Mouse (Mus musculus) megakaryocyte, embryonic 14.5 days (primary cell): ENCODE measurements around the gene Gm38392. TPM values are rescaled to one million over a fixed set of nuclear protein-coding genes. Genes with fewer than 3 reads are reported as not detected.

Source experiments
- H3K27me3 ChIP-seq: replicated peaks from 2 replicates; pipeline ENCODE3; 2012; ENCODE audit warnings: inconsistent platforms
- H3K36me3 ChIP-seq: replicated peaks from 2 replicates; pipeline ENCODE3; 2012; ENCODE audit warnings: low read length, inconsistent platforms, mixed read lengths
- H3K4me1 ChIP-seq: 2 replicates; pipeline ENCODE4 v1.6.1; 2012; ENCODE audit warnings: inconsistent platforms
- H3K4me3 ChIP-seq: replicated peaks from 2 replicates; pipeline ENCODE3; 2012; ENCODE audit warnings: moderate library complexity, mild to moderate bottlenecking, inconsistent platforms
- H3K9me3 ChIP-seq: 2 replicates; pipeline ENCODE4 v1.6.1; 2012; ENCODE audit warnings: inconsistent platforms
- FLI1 ChIP-seq: IDR thresholded peaks from 2 replicates; pipeline ENCODE4 v1.6.1; 2012; ENCODE audit warnings: low read length, inconsistent platforms, mixed read lengths
- GATA1 ChIP-seq: IDR thresholded peaks from 3 replicates; pipeline ENCODE4 v1.6.1; 2012; ENCODE audit warnings: mixed read lengths, low read length, inconsistent platforms, borderline replicate concordance
- polyA plus RNA-seq: library from polyadenylated mRNA; stranded (reverse); fragments of >175 nt; gene quantifications from 2 replicates; pipeline ENCODE4 v1.2.3, GENCODE M21; 2012; ENCODE audit warnings: low replicate concordance; ENCODE audit not compliant: insufficient read depth

The Gm38392 gene
- polyA plus RNA-seq, 1 experiment = not detected

DNA sequence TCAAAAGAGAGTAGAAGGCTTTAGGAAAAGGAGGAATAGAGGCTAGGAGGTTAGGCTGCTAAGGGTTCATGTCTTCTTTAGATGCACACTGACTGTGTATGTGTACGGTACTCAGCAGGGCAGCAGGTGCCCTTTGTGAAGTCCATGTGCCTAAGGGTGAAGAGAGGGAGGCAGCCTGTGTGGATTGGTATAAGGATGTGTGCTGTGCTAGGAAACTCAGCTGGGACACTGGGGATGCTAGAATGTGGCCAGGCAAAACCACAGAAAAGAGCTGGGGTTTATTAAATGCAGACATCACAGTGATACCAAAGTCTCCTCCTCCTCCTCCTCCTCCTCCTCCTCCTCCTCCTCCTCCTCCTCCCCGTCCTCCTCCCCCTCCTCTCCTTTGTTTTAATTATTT, 69.3 kb downstream of the Gm38392 start:
- Histone ChIP-seq H3K4me1 (peaks cover 22% of the 10 kb centered on the region), H3K36me3 (no peaks in the 10 kb centered on the region), H3K27me3 (peaks cover 97% of the 10 kb centered on the region), H3K9me3 (peaks cover 8% of the 10 kb centered on the region; the same call in 1 of the 2 replicates), H3K4me3 (no peak overlapping the region)
- TF ChIP-seq GATA1 (no peak), FLI1 (no peak)

DNA sequence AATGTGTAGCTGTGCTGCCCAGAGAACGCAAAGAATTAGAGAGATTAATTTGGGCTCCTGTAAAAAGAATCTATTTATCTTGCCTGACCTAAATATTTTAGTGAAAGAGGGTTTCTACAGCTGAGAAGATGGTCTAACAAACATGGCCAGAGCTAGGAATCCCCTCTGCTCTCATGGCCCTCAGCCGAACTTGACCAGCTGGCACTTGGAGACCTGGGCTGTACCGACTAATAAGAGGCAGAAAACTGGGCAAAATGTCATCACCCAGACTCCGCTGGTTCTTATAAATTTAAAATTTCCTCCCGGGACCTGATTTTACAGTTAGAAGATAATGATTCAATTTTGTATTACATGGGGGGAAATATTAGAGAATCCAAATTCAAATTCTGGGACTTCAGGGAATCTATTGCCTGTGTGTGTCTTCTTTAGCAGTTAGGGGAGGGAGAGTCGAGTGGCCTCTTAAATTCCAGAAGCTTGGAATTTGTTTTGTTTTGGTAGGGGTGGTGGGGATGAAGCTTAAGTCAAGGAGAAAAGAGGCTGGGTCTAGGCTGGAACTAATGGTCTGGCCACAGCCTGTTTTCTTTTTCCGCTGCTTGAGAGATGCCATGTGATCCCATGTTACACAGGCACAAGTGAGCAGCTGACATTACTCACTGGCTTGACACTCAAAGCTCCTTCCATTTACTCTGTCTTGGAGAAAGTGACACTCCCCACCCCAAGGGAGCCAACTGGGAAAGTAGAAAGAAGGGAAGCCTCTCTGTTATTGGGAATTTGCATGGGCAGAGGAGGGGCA, 70.3 kb downstream of the Gm38392 start:
- Histone ChIP-seq H3K36me3 (no peaks in the 10 kb centered on the region), H3K27me3 (peaks cover 97% of the 10 kb centered on the region), H3K4me1 (peaks cover 22% of the 10 kb centered on the region), H3K4me3 (no peak overlapping the region), H3K9me3 (peaks cover 8% of the 10 kb centered on the region; the same call in 1 of the 2 replicates)
- TF ChIP-seq FLI1 (no peak), GATA1 (no peak)

DNA sequence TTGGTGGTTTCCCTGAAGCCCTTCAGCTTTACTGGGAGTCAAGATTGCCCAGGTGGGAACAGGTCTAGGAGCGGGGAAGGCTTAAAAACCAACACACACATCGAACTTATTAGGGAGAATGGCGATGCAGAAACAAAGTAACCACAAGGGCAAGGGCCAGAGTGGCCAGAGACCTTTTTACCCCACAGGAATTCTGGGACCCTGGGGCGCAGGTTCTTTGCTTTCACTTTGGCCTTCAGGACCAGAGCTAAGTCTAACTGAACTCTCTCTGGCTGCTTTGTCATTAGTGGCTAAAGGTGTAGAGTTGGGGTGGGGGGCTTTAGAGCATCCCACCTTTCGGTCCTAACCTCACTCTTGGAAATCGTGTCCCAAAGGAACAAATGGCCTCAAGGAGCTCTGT, 70.9 kb downstream of the Gm38392 start:
- Histone ChIP-seq H3K27me3 (peaks cover 97% of the 10 kb centered on the region), H3K36me3 (no peaks in the 10 kb centered on the region), H3K4me1 (peaks cover 22% of the 10 kb centered on the region), H3K4me3 (peak overlapping the region; percentile 89), H3K9me3 (peaks cover 8% of the 10 kb centered on the region; the same call in 1 of the 2 replicates)
- TF ChIP-seq FLI1 (no peak), GATA1 (no peak)

DNA sequence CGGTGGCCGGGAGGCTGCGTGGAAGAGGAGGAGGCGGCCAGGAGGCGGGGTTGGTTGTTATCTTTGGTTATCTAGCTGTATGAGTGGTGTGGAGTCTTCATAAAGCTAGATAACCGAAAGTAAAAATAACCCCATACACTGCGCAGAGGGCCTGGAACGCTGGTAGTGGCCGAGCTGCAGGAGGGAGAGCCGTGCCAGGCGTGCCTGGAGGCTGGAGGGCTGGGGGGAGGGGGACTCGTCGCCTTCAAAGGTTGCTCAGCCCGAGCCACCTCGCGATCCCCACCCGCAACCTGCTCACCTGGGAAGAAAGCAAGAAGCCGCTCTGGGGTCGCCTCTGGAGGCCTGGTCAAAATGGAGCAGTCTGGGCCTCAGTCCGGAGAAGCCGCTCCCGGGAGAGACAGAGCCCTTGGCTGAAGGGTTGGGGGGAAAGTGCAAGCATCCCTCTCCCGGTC, 71.4 kb downstream of the Gm38392 start:
- Histone ChIP-seq H3K4me3 (peak overlapping the region; percentile 89), H3K4me1 (peaks cover 22% of the 10 kb centered on the region), H3K9me3 (peaks cover 8% of the 10 kb centered on the region; the same call in 1 of the 2 replicates), H3K27me3 (peaks cover 97% of the 10 kb centered on the region), H3K36me3 (no peaks in the 10 kb centered on the region)
- TF ChIP-seq GATA1 (no peak), FLI1 (no peak)

GRCm38 (mm10) chr3:88214971-88215552, 71.9 kb downstream of the Gm38392 start:
- peaks cover 97% of the 10 kb centered on the region for H3K27me3 ChIP-seq
- peaks cover 25% of the 10 kb centered on the region for H3K4me1 ChIP-seq
- H3K9me3 ChIP-seq = peaks cover 5% of the 10 kb centered on the region; the same call in 1 of the 2 replicates
- H3K4me3 ChIP-seq = peak overlapping the region; percentile 89
- H3K36me3 ChIP-seq = no peaks in the 10 kb centered on the region
- TF ChIP-seq GATA1 (no peak), FLI1 (no peak)

DNA sequence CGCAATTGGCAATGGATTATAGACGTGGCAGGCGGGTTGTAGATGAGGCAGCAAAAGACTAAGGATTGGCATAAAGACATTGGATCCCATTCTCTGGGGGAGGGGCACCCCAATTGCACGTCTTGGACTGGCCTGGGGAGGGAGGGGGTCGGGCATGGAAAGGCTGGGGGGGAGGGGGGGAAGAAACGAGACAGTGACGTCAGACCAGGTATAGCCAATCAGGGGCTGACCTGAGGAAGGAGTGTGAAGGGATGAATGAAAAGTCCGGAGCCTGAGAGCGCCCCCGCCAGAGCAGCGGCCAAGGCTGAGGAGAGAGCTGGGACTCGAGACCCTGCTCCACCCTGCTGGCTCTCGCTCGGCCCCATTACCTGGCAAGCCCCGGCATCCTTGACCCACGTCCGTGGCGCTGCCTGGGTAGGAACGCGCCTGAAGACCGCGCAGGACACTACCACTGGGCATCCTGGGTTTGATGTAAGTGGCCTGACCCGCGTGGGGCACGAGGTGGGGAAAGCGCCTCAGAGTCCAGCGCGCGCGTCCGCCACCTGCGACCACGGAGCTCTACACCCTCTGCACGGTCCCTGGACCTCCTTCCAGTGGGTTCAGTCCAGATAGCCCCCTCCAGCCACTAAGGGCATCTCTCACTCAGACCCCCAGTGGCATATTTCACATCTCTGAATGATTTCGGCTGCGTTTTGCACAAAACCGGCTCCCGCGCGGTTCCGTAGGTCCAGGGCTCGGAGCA, 72.6 kb downstream of the Gm38392 start:
- TF ChIP-seq GATA1 (no peak), FLI1 (no peak)
- H3K4me1 ChIP-seq = peaks cover 31% of the 10 kb centered on the region
- 0 out of 2 replicates have a peak, but pooled peaks cover 2% of the 10 kb centered on the region for H3K9me3 ChIP-seq
- H3K4me3 ChIP-seq = peak overlapping the region; percentile 89
- no peaks in the 10 kb centered on the region for H3K36me3 ChIP-seq
- H3K27me3 ChIP-seq = peaks cover 97% of the 10 kb centered on the region

DNA sequence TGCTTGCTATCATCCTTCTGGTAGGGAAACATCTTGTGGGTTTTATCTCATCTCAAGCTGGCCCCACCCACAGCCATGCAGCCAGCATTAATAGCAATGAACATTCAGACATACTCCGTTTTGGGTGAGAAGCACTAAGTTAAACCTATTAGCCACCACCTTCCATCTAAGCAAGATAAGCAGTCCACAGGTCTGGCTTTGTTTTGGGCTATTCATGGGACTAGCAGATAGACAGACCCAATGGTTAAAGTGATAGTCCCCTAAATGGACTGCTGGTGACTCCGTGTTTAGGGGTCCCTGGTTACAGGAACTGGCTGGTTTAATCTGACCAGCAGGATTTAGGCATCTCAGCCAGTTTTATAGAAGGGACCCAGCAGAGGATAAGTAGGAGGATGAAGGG, 74.0 kb downstream of the Gm38392 start:
- H3K4me1 ChIP-seq = peaks cover 32% of the 10 kb centered on the region
- H3K27me3 ChIP-seq = peaks cover 99% of the 10 kb centered on the region
- no peaks in the 10 kb centered on the region for H3K36me3 ChIP-seq
- no peak overlapping the region for H3K4me3 ChIP-seq
- TF ChIP-seq FLI1 = no peak
- H3K9me3 ChIP-seq = 0 out of 2 replicates have a peak, but pooled peaks cover 2% of the 10 kb centered on the region

DNA sequence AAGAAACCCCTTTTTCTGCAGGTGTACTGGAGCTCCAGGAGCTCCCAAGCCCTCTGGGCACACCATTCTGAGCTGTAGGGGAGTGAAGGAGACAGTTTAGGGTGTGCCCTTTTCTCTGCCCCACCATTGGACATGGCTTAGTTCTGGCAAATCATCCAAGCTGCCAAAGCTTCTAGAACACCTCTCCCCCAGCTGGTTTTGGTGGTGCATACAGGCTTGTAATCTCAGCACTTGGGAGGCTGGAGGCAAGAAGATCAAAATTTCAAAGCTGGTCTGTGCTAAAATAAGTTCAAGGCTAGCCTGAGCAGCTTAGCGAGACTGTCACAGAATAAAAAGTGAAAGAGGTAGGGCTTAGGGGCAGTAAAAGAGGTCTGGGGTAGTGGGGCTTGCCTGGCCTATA, 74.7 kb downstream of the Gm38392 start:
- peaks cover 99% of the 10 kb centered on the region for H3K27me3 ChIP-seq
- H3K4me1 ChIP-seq = peaks cover 32% of the 10 kb centered on the region
- H3K4me3 ChIP-seq = no peak overlapping the region
- H3K9me3 ChIP-seq = 0 out of 2 replicates have a peak, but pooled peaks cover 2% of the 10 kb centered on the region
- TF ChIP-seq GATA1 (no peak), FLI1 (no peak)
- no peaks in the 10 kb centered on the region for H3K36me3 ChIP-seq

DNA sequence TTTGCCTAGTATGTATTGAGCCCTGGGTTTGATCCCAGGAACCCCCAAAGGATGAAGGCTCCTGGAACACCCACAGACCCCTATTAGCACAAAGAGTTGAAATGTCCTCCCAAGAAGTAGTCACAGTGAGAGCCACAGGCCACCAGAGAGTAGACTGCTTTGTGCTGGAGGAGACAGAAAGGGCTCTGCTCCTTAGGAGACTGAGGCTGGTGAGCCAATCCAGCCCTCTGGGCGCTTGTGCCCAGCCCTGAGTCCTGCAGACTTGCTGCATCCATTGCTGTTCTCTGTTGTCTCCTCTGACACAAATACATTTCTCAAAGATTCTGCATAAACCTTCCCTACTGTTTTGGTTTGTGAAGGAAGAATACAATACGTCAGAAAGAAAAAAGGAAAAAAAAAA, 76.1 kb downstream of the Gm38392 start:
- Histone ChIP-seq H3K4me3 (no peak overlapping the region), H3K9me3 (0 out of 2 replicates have a peak, but pooled peaks cover 2% of the 10 kb centered on the region), H3K4me1 (peaks cover 28% of the 10 kb centered on the region), H3K27me3 (peaks cover 99% of the 10 kb centered on the region), H3K36me3 (no peaks in the 10 kb centered on the region)
- TF ChIP-seq FLI1 (no peak), GATA1 (no peak)

- Histone ChIP-seq H3K4me3 (no peak overlapping the region), H3K4me1 (peaks cover 20% of the 10 kb centered on the region), H3K27me3 (peaks cover 99% of the 10 kb centered on the region), H3K9me3 (0 out of 2 replicates have a peak, but pooled peaks cover 2% of the 10 kb centered on the region), H3K36me3 (no peaks in the 10 kb centered on the region)
- TF ChIP-seq FLI1 (no peak), GATA1 (no peak)
Measured at GRCm38 (mm10) chr3:88210121-88210520, 76.9 kb downstream of the Gm38392 start.
